Mouse (Mus musculus) liver, adult 2 months (tissue): ENCODE results near the gene Pcx.

ENCODE experiments used
- CTCF ChIP-seq: fragments of 200-500 bp; IDR thresholded peaks from 2 replicates; pipeline ENCODE4 v1.5.1; 2011; ENCODE audit warnings: low read depth, low read length, control low read depth
- POLR2A ChIP-seq: fragments of 200-500 bp; IDR thresholded peaks from 2 replicates; pipeline ENCODE4 v1.6.1; 2011; ENCODE audit warnings: low read length, control low read depth; ENCODE audit not compliant: insufficient read depth; ENCODE audit errors: extremely low read depth

DNA sequence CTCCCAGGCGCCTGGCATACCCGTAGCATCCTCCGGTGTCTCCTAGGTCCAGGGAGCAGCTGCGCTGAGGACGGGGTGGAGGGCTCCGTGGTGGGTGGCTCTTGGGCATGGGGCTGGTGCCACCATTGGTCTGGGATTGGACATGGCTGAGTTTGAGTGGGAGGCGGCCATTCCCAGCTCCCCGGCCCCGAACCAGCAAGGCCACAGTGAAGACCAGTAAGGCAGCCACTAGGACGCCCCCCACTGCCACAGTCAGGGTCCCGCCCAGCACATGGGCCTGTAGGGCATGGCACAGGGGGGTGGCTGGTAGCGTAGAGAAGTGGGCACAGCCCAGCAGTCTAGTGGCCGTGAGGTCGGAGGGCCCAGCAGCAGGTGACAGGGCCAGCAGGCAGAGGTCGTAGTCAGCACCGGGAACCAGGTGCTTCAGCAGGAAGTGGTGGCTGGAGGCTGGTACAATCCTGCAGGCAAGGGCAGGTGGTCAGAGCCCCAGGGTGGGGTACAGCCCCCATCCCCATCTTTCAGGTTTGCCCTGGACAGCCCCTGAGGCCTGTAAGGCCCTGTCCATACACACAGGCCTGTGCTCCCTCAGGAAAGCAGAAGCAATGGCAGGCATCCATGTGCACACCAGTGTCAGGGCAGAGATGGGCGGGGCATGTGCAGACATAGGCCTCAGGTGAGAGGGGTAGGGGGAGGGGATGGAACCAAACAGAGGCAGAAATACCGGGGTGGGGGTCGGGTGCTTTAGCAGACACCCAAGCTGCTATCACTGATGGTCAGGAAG is 102.1 kb downstream of the Pcx start:
- TF ChIP-seq CTCF (no peak), POLR2A (no peak)
